Mouse (Mus musculus) testis, postnatal 14 days (tissue): ENCODE data around the gene Map7d1.
"Not testable (repeated sequence)": the region's sequence is repeated elsewhere in the genome, so short reads cannot be mapped to it uniquely, and the experiment has no call there.

Source experiments
- DNase-seq: peaks from one replicate; pipeline ENCODE4 v3.0.0; 2021; ENCODE audit warnings: low spot score

The Map7d1 gene

GRCm38 (mm10) chr4:126239862-126240475 is 16.2 kb downstream of the Map7d1 start:
- DNase-seq: no peak

GRCm38 (mm10) chr4:126237721-126238242 is 18.4 kb downstream of the Map7d1 start:
- no peak for DNase-seq

GRCm38 (mm10) chr4:126236467-126237280 is 19.5 kb downstream of the Map7d1 start:
- DNase-seq: peak; percentile 71

- DNase-seq: no peak
Measured at GRCm38 (mm10) chr4:126235191-126235590, 21.0 kb downstream of the Map7d1 start.

GRCm38 (mm10) chr4:126234496-126235175 is 21.5 kb downstream of the Map7d1 start:
- no peak for DNase-seq

DNA sequence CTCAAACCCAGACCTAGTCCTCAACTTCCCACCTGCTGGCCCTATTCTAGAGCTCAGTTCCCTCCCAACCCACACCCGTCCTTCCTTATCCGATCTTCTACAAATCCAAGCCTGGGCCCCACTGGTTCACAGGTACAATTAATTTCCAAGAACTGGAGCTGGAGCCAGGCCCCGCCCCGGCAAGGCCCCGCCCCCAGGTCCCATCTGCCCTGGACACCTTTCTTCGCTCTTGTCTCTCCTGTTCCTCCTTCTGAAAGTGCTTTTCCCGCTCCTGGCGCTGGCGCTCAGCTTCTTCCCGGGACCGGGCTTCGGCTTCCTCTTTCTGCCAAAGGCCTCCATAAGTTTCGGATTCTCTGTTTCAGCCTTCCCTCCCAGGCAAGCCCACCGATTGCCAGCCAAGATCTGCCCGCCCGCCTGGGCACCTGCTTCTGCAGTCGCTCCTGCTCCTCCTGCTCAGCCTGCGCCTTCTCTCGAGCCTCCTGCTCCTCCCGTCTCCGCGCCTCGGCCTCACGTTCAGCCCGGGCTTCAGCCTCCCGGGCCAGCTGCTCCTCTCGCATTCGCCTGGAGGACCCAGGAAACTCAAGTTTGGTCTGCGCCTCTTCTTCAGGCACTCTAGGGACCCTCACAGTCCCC is 22.4 kb downstream of the Map7d1 start:
- no peak for DNase-seq

DNA sequence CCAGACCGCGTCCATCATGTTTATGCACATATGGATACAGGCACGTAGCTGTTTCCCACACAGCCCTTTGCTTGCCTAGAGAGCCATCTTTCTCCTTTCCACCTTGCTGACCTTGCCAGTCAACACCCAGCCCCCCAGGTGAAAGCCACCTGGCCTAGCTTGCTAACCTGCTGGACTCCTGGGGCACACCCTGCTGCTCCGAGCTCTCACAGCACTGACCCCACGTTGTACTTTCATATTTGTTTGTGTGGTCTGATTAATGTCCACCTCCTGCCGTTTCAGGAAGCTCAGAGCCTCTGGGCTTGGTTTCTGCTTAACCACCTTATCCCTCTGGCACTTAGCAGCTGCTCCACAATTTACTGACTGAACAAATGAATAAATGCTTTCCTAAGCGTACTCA is 26.2 kb downstream of the Map7d1 start:
- no peak for DNase-seq

GRCm38 (mm10) chr4:126228144-126228543 is 28.0 kb downstream of the Map7d1 start:
- no peak for DNase-seq

GRCm38 (mm10) chr4:126227077-126227761 is 28.9 kb downstream of the Map7d1 start:
- peak; percentile 86 for DNase-seq

GRCm38 (mm10) chr4:126226640-126227039 is 29.5 kb downstream of the Map7d1 start:
- no peak for DNase-seq

- no peak for DNase-seq
Measured at GRCm38 (mm10) chr4:126222631-126223030, 33.5 kb downstream of the Map7d1 start.

GRCm38 (mm10) chr4:126220045-126220444 is 36.1 kb downstream of the Map7d1 start:
- DNase-seq: no peak

DNA sequence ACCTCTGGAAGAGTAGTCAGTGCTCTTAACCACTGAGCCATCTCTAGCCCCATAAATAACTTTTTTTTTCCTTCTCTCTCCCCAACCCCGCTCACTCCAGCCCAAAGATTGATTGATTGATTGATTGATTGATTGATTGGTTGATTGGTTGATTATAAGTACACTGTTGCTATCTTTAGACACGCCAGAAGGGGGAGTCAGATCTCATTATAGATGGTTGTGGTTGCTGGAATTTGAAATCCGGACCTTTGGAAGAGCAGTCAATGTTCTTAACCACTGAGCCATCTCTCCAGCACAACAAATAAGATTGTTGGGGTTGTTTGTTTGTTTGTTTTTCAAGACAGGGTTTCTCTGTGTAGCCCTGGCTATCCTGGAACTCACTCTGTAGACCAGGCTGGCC is 36.6 kb downstream of the Map7d1 start:
- not testable (repeated sequence) for DNase-seq

GRCm38 (mm10) chr4:126217771-126218170 is 38.4 kb downstream of the Map7d1 start:
- no peak for DNase-seq

DNA sequence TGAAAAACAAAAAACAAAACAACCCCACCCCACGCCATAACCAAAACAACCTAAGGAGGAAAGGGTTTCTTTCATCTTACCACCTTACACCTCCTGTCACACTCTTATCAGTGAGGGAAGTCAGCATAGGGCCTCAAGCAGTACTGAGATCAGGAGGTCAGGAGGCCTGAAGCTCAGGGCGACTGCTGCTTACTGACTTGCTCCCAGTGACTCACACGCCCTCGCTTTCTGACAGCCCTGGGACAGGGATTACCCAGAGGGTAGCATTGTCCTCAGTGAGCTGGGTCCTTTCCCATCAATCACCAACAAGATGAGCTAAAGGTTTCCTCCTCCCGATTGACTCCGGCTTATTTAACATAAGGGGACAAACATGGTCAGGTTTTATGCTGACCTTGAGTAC is 49.1 kb downstream of the Map7d1 start:
- DNase-seq: no peak

DNA sequence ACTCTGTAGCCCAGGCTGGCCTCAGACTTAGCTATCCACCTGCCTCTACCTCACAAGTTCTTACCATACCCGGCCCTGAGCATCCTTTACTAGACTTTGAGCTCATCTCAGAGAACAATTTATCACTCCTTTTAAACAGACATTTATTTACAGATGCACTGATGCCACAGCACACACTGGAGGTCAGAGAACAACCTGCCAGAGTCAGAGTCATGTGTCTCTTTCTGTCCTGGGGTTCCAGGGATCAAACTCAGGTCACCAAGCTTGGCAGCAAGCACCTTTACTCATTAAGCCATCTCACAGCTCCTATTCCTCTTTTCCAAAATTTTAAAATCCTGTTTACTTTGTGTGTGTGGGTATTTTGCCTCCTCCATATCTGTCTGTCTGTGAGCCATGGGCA is 50.8 kb downstream of the Map7d1 start:
- no peak for DNase-seq

DNA sequence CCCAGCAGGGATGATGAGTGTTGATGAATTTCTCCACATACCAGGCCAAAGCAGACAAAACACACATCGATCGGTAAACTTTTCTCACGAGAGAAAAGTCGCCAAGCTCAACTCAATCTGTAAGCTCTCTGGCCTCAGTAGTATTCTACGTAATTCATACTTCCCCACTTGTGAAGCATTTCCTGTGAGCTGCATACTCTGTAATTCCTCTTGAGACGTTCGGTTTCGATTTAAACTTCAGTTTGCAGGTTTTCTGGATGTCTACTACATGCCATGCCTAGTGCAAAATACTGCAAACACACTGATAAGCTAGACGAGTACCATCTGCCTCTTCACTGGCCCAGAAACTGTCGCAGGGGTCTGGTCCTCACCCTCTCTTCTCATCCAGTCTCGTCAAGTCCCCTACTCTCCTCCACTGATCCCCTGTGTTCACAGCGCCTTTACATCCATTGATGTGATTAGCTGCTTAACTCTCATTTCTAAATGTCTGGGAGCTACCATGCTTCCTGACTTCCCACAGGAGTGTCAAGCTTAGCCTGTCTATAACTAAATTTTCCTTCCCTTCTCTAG is 51.4 kb downstream of the Map7d1 start:
- DNase-seq: no peak

DNA sequence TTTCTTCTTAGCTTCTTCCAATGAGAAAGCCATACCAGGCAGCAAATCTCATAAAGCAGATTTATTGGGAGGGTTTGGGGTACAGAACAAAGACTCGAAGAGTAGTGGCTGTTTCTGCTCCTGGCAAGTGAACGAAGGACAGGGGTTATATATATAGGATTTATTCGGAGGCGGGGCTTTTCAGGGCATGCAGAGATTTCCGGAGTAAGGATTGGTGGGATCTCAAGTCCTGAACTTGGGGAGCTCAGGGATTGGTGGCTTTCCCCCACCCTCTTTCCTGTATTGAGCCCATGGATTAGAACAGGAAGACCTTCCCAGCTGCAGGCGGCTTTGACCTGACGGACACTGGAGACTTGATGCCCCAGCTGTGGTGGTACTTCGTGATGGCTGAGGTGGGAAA is 52.1 kb downstream of the Map7d1 start:
- DNase-seq: peak; percentile 25

DNA sequence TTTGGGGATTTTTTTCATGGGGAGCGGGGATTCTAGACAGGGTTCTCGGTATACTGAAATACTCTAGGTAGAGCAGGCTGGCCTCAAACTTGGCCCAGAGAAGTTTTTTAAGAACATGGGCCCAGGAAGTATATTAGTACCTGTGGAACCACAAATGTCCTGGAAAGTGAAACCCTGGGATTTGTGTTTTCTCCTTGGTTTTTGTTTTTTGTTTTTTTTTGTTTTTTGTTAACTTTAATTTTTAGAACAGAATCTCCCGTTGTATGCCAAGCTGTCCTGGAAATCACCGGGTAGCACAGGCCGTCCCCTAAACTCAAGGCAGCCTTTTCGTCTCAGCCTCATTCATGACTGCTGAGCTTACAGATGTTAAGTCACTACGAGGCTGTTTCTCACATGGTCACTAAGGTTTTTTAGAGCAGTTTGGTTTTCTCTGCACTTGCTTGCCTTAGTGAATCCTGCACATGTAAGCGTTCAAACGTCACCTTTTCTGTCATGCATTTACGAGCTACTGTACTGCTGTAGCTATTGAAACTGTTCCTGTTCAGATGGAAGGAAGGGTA is 52.7 kb downstream of the Map7d1 start:
- DNase-seq: no peak

DNA sequence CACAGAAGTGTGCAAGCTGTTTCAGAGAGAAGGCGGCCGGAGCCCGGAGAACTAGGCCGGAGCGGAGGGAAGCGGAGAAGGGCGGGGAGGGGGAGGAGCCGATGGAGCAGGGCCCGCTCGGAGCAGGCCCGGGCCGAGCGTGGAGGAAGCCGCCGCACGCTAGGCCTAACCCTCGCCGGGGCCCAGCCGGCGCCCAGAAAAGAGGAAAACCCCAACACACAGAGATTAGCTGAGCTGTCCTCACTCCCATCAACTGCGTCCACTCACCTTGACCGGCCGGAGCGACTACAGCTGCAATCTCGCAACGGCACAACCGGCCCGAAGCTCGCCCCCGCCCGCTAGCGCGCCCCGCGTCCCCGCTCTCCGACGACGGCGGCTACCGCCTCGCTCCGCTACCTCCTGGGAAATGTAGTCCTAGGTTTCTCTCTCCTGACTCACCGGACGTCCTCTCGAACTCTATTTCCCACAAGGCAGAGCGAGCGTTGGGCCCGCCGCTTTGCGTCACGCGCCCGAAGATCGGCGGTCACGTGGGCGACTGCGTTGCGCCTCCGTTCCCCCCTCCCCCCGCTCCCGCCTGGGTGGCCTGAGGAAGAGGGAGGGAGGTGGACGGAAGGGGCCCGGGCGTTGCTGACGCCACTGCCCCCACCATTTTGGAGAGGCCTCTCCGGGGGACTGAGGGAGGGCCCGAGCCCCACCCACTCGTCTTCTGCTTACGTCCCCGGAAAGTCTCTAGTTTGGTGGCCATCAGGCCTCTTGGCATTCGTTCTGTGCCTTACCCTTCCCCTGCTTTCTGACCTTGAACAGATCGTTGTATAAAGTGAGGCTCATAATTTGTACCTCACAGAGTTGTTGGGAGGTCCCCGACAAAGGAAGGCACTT is 53.6 kb downstream of the Map7d1 start, which contains the start of gene Thrap3:
Gene Thrap3 (minus strand): TSS at position 458 of the 879 bp plus-strand sequence.
- DNase-seq: peak; percentile 99
